In genomic region chr5:25497720-25498345, GRCm38 (mm10) we compare ENCODE assay signal across 8 mouse cellular contexts. TPM values are rescaled to one million over a fixed set of nuclear protein-coding genes. Genes with fewer than 3 reads are reported as not detected.
DNase-seq lines count a peak whose midpoint lies in the region; ATAC-seq lines count a peak whose summit lies in the region.

No protein-coding gene starts in this region.

- no peaks in the 10 kb centered on the region for H3K9me3 ChIP-seq in embryonic facial prominence, embryonic 14.5 days (ENCODE audit: control insufficient read depth, low read length)
- H3K9me3 ChIP-seq in heart, embryonic 11.5 days (replicated peaks; ENCODE audit: control insufficient read depth, low read length), result no peaks in the 10 kb centered on the region
- no peaks in the 10 kb centered on the region for H3K9me3 ChIP-seq in kidney, embryonic 16.5 days (ENCODE audit: low read length)
- no peaks in the 10 kb centered on the region for H3K9me3 ChIP-seq in liver, embryonic 12.5 days (replicated peaks)

- DNase-seq in A20 (ENCODE audit: low read depth, low spot score), result peak; percentile 73
- DNase-seq in adrenal gland, postnatal 36 days, result peak; percentile 61 to 72
- peak; percentile 68 for DNase-seq in embryonic facial prominence, embryonic 14.5 days (ENCODE audit: low spot score)
- DNase-seq in neural tube, embryonic 10.5 days (ENCODE audit: extremely low spot score, low spot score), result peak; percentile 68
- peak; percentile 77 for DNase-seq in testis, postnatal 10 days (ENCODE audit: low spot score)

- peak overlapping the region; percentile 92 for H3K9ac ChIP-seq in embryonic facial prominence, embryonic 14.5 days (ENCODE audit: low read depth, low read length)
- H3K9ac ChIP-seq in heart, embryonic 11.5 days (ENCODE audit: low read depth, low read length), result peak overlapping the region; percentile 98
- H3K9ac ChIP-seq in kidney, embryonic 16.5 days (replicated peaks; ENCODE audit: low read length), result peak overlapping the region; percentile 94
- H3K9ac ChIP-seq in liver, embryonic 12.5 days, result peak overlapping the region; percentile 97

- peak; percentile 30 for ATAC-seq in embryonic facial prominence, embryonic 14.5 days (ENCODE audit: low read depth)
- ATAC-seq in heart, embryonic 11.5 days (replicated peaks; ENCODE audit: insufficient number of reproducible peaks, low FRiP score, low TSS enrichment), result peak; percentile 11; the same call in 1 of the 2 replicates
- peak; percentile 47 for ATAC-seq in kidney, embryonic 16.5 days (ENCODE audit: low FRiP score, low TSS enrichment)
- ATAC-seq in liver, embryonic 12.5 days, result peak; percentile 66

- no peaks in the 10 kb centered on the region for H3K27me3 ChIP-seq in embryonic facial prominence, embryonic 14.5 days (replicated peaks; ENCODE audit: control insufficient read depth, insufficient read depth, low read length)
- H3K27me3 ChIP-seq in heart, embryonic 11.5 days (ENCODE audit: control insufficient read depth, insufficient read depth, low read length), result no peaks in the 10 kb centered on the region
- H3K27me3 ChIP-seq in kidney, embryonic 16.5 days (ENCODE audit: insufficient read depth, low read length), result no peaks in the 10 kb centered on the region
- no peaks in the 10 kb centered on the region for H3K27me3 ChIP-seq in liver, embryonic 12.5 days (replicated peaks)

- peak overlapping the region; percentile 86 for H3K4me3 ChIP-seq in embryonic facial prominence, embryonic 14.5 days (ENCODE audit: low read depth, low read length)
- peak overlapping the region; percentile 97 for H3K4me3 ChIP-seq in heart, embryonic 11.5 days (ENCODE audit: low read depth, low read length)
- peak overlapping the region; percentile 69 for H3K4me3 ChIP-seq in kidney, embryonic 16.5 days (ENCODE audit: low read length)
- peak overlapping the region; percentile 97 for H3K4me3 ChIP-seq in liver, embryonic 12.5 days

- H3K36me3 ChIP-seq in embryonic facial prominence, embryonic 14.5 days (ENCODE audit: control insufficient read depth, insufficient read depth, low read length), result no peaks in the 10 kb centered on the region
- H3K36me3 ChIP-seq in heart, embryonic 11.5 days (ENCODE audit: control insufficient read depth, insufficient read depth, low read length), result no peaks in the 10 kb centered on the region
- H3K36me3 ChIP-seq in kidney, embryonic 16.5 days (ENCODE audit: insufficient read depth, low read length), result no peaks in the 10 kb centered on the region
- H3K36me3 ChIP-seq in liver, embryonic 12.5 days, result no peaks in the 10 kb centered on the region

- H3K27ac ChIP-seq in embryonic facial prominence, embryonic 14.5 days (replicated peaks; ENCODE audit: low read depth, low read length), result peak overlapping the region; percentile 100
- H3K27ac ChIP-seq in heart, embryonic 11.5 days (ENCODE audit: low read depth, low read length), result peak overlapping the region; percentile 97
- H3K27ac ChIP-seq in kidney, embryonic 16.5 days (ENCODE audit: low read length), result peak overlapping the region; percentile 95
- H3K27ac ChIP-seq in liver, embryonic 12.5 days, result peak overlapping the region; percentile 97

- WGBS in embryonic facial prominence, embryonic 14.5 days, result under 1% methylated on average over 44 of the region's 78 CpGs
- under 1% methylated on average over 54 of the region's 78 CpGs for WGBS in heart, embryonic 11.5 days (ENCODE audit: insufficient replicate concordance)
- under 1% methylated on average over 78 of the region's 78 CpGs for whole genome bisulfite sequencing in kidney, embryonic 16.5 days
- WGBS in liver, embryonic 12.5 days (ENCODE audit: insufficient replicate concordance), result under 1% methylated on average over 72 of the region's 78 CpGs

- peak overlapping the region; percentile 76 for H3K4me2 ChIP-seq in embryonic facial prominence, embryonic 14.5 days (ENCODE audit: low read depth, low read length)
- H3K4me2 ChIP-seq in heart, embryonic 11.5 days, result peak overlapping the region; percentile 81
- peak overlapping the region; percentile 59 for H3K4me2 ChIP-seq in kidney, embryonic 16.5 days (replicated peaks; ENCODE audit: low read depth, low read length)
- peak overlapping the region; percentile 86 for H3K4me2 ChIP-seq in liver, embryonic 12.5 days

- H3K4me1 ChIP-seq in embryonic facial prominence, embryonic 14.5 days (ENCODE audit: control insufficient read depth, insufficient read depth, low read length), result peaks cover 15% of the 10 kb centered on the region
- peaks cover 10% of the 10 kb centered on the region; the same call in 1 of the 2 replicates for H3K4me1 ChIP-seq in heart, embryonic 11.5 days (ENCODE audit: control insufficient read depth, insufficient read depth, low read length)
- H3K4me1 ChIP-seq in kidney, embryonic 16.5 days (ENCODE audit: insufficient read depth, low read length), result peaks cover 14% of the 10 kb centered on the region
- H3K4me1 ChIP-seq in liver, embryonic 12.5 days, result peaks cover 43% of the 10 kb centered on the region

RNA-seq across cellular contexts. Expression of gene Kmt2c, which starts 0.8 kb away (rescaled TPM):
- total RNA-seq in adrenal gland, postnatal 36 days (2021), result 10 to 100 TPM; 59.1 to 62.6 TPM
- polyA plus RNA-seq in embryonic facial prominence, embryonic 14.5 days (2014; fragmentation: Nextera tagmentation; extraction: Ambion mirVana), result 19.9 and 20.0 TPM in 2 replicates
- 9.8 and 12.9 TPM in 2 replicates for polyA plus RNA-seq in heart, embryonic 11.5 days (2014; fragmentation: Nextera tagmentation; extraction: Ambion mirVana)
- polyA plus RNA-seq in kidney, embryonic 16.5 days (2015; fragmentation: Nextera tagmentation; extraction: Ambion mirVana), result 10.0 and 13.0 TPM in 2 replicates
- polyA plus RNA-seq in liver, embryonic 12.5 days (2016; fragmentation: Nextera tagmentation; extraction: Ambion mirVana), result 11.6 and 11.9 TPM in 2 replicates

RNA-seq across cellular contexts. Expression of gene Cct8l1, which starts 18.0 kb away (rescaled TPM):
- under 1 TPM in 1 of 2 experiments, not detected in 1; 0.17 TPM for total RNA-seq in adrenal gland, postnatal 36 days (2021)
- polyA plus RNA-seq in embryonic facial prominence, embryonic 14.5 days (2014; fragmentation: Nextera tagmentation; extraction: Ambion mirVana), result not detected in 2 replicates
- not detected in 2 replicates for polyA plus RNA-seq in heart, embryonic 11.5 days (2014; fragmentation: Nextera tagmentation; extraction: Ambion mirVana)
- polyA plus RNA-seq in kidney, embryonic 16.5 days (2015; fragmentation: Nextera tagmentation; extraction: Ambion mirVana), result not detected in 2 replicates
- 0.06 TPM in 1 of 2 replicates, not detected in the other for polyA plus RNA-seq in liver, embryonic 12.5 days (2016; fragmentation: Nextera tagmentation; extraction: Ambion mirVana)

Comparison
In these comparisons a context has a peak if more than half of its experiments do, and no peak if none do; other contexts are left out.
1. Peak in every context shown above with its lines: DNase-seq, ATAC-seq, H3K4me3 ChIP-seq and H3K27ac ChIP-seq.
2. ATAC-seq: peak in every context shown above with its lines; median percentile 66 in liver, embryonic 12.5 days; 47 in kidney, embryonic 16.5 days; 30 in embryonic facial prominence, embryonic 14.5 days; 11 in heart, embryonic 11.5 days.